Mouse (Mus musculus) CH12.LX (cell line): ENCODE results near the gene Ypel4. TPM values are rescaled to one million over a fixed set of nuclear protein-coding genes. Genes with fewer than 3 reads are reported as not detected.

Source experiments
- DNase-seq: peaks from one replicate; pipeline ENCODE4 v3.0.0-alpha.2; 2013; ENCODE audit errors: extremely low read depth
- H3K27ac ChIP-seq: 2 replicates; pipeline ENCODE4 v1.5.1; 2012; ENCODE audit warnings: low read depth, mild to moderate bottlenecking, control low read depth, moderate library complexity; ENCODE audit not compliant: insufficient read depth
- H3K27me3 ChIP-seq: replicated peaks from 2 replicates; pipeline ENCODE3; 2012; ENCODE audit warnings: inconsistent platforms
- H3K36me3 ChIP-seq, 2 experiments: replicated peaks in 1 of 2; 2 replicates each; pipeline versions ENCODE3 to v1.6.1; 2012; ENCODE audit warnings: inconsistent platforms in 1 of 2, low read length in 1 of 2, mild to moderate bottlenecking in 1 of 2, mixed read lengths in 1 of 2, moderate library complexity in 1 of 2; ENCODE audit not compliant: control insufficient read depth in 1 of 2, insufficient read depth in 1 of 2
- H3K4me1 ChIP-seq, 2 experiments: 2 replicates each; pipeline ENCODE4 v1.6.1; 2012; ENCODE audit warnings: inconsistent platforms in 1 of 2, moderate library complexity in 1 of 2; ENCODE audit not compliant: insufficient read depth in 2 of 2, control insufficient read depth in 1 of 2
- H3K4me2 ChIP-seq: 2 replicates; pipeline ENCODE4 v1.6.1; 2012; ENCODE audit warnings: low read depth, mild to moderate bottlenecking, control low read depth; ENCODE audit not compliant: poor library complexity, insufficient read depth, severe bottlenecking
- H3K4me3 ChIP-seq, 3 experiments: fragments of 150-350 bp in 1 of 3; sonication (generic) in 1 of 3; replicated peaks in 1 of 3; 2 replicates each; pipeline versions ENCODE3 to v1.5.1; 2011 to 2012; ENCODE audit warnings: low read depth in 2 of 3, low read length in 2 of 3, mild to moderate bottlenecking in 2 of 3, moderate library complexity in 2 of 3, control low read depth in 1 of 3, improper control_type of control experiment in 1 of 3, inconsistent platforms in 1 of 3, mixed read lengths in 1 of 3; ENCODE audit not compliant: poor library complexity in 1 of 3
- H3K79me2 ChIP-seq: replicated peaks from 2 replicates; pipeline ENCODE4 v1.6.1; 2012; ENCODE audit warnings: mild to moderate bottlenecking, moderate library complexity; ENCODE audit not compliant: control insufficient read depth, poor library complexity, insufficient read depth, severe bottlenecking; ENCODE audit errors: extremely low read depth
- H3K9ac ChIP-seq: 2 replicates; pipeline ENCODE4 v1.6.1; 2012; ENCODE audit warnings: low read depth, mild to moderate bottlenecking, control low read depth, moderate library complexity; ENCODE audit not compliant: insufficient read depth
- H3K9me3 ChIP-seq: replicated peaks from 2 replicates; pipeline ENCODE3; 2012; ENCODE audit warnings: low read length, inconsistent platforms, mixed read lengths
- BHLHE40 ChIP-seq: IDR thresholded peaks from 2 replicates; pipeline ENCODE4 v1.6.1; 2011; ENCODE audit warnings: mild to moderate bottlenecking, low read depth, low read length, improper control_type of control experiment
- CHD2 ChIP-seq: IDR thresholded peaks from 2 replicates; pipeline ENCODE4 v1.6.1; 2011; ENCODE audit warnings: low read length, improper control_type of control experiment
- E2F4 ChIP-seq: IDR thresholded peaks from 2 replicates; pipeline ENCODE4 v1.6.1; 2011; ENCODE audit warnings: low read depth, low read length, improper control_type of control experiment; ENCODE audit not compliant: insufficient replicate concordance
- GABPA ChIP-seq: IDR thresholded peaks from 2 replicates; pipeline ENCODE4 v1.6.1; 2012; ENCODE audit warnings: low read depth, low read length, improper control_type of control experiment, inconsistent platforms; ENCODE audit not compliant: insufficient replicate concordance
- JUN ChIP-seq: IDR thresholded peaks from 2 replicates; pipeline ENCODE4 v1.6.1; 2011; ENCODE audit warnings: low read depth, mild to moderate bottlenecking, low read length, improper control_type of control experiment, moderate library complexity; ENCODE audit not compliant: insufficient read depth
- JUND ChIP-seq: conservative IDR thresholded peaks from 2 replicates; pipeline ENCODE4 v1.6.1; 2011; ENCODE audit warnings: low read depth, low read length, improper control_type of control experiment
- MAFK ChIP-seq: IDR thresholded peaks from 2 replicates; pipeline ENCODE4 v1.6.1; 2011; ENCODE audit warnings: low read length, improper control_type of control experiment; ENCODE audit not compliant: insufficient replicate concordance
- MAX ChIP-seq: IDR thresholded peaks from 2 replicates; pipeline ENCODE4 v1.6.1; 2011; ENCODE audit warnings: low read length, improper control_type of control experiment
- MEF2A ChIP-seq: IDR thresholded peaks from 2 replicates; pipeline ENCODE4 v1.6.1; 2014; ENCODE audit warnings: low read depth, mild to moderate bottlenecking, inconsistent platforms, low read length, improper control_type of control experiment, borderline replicate concordance
- MYC ChIP-seq: IDR thresholded peaks from 2 replicates; pipeline ENCODE4 v1.6.1; 2011; ENCODE audit warnings: low read depth, mild to moderate bottlenecking, improper control_type of control experiment, low read length
- PAX5 ChIP-seq: IDR thresholded peaks from 2 replicates; pipeline ENCODE4 v1.6.1; 2012; ENCODE audit warnings: low read length, inconsistent platforms, mixed read lengths
- RCOR1 ChIP-seq: conservative IDR thresholded peaks from 2 replicates; pipeline ENCODE4 v1.6.1; 2012; ENCODE audit warnings: low read depth, mild to moderate bottlenecking, inconsistent platforms, low read length, improper control_type of control experiment
- USF1 ChIP-seq: IDR thresholded peaks from 2 replicates; pipeline ENCODE4 v1.6.1; 2014; ENCODE audit warnings: low read depth, mild to moderate bottlenecking, inconsistent platforms, low read length, improper control_type of control experiment
- USF2 ChIP-seq: conservative IDR thresholded peaks from 2 replicates; pipeline ENCODE4 v1.6.1; 2011; ENCODE audit warnings: low read depth, low read length, improper control_type of control experiment
- ZC3H11A ChIP-seq: IDR thresholded peaks from 2 replicates; pipeline ENCODE4 v1.6.1; 2012; ENCODE audit warnings: low read depth, mild to moderate bottlenecking, inconsistent platforms, low read length, improper control_type of control experiment
- ZKSCAN1 ChIP-seq: IDR thresholded peaks from 2 replicates; pipeline ENCODE4 v1.6.1; 2012; ENCODE audit warnings: low read depth, inconsistent platforms, low read length, improper control_type of control experiment, borderline replicate concordance
- ZNF384 ChIP-seq: IDR thresholded peaks from 2 replicates; pipeline ENCODE4 v1.6.1; 2012; ENCODE audit warnings: low read depth, low read length, improper control_type of control experiment, inconsistent platforms
- dilution Hi-C: fragments of 300-500 bp; cut with MboI; formaldehyde crosslinking; loops from 2 replicates; pipeline ENCODE4 v1.14.3; 2020; ENCODE audit warnings: low sequenced_read_pairs; ENCODE audit not compliant: extremely low pct_unique_long_range_greater_than_20kb, extremely low pct_ligation_motif_present
- in situ Hi-C: fragments of 300-500 bp; cut with MboI; formaldehyde crosslinking; loops from 3 replicates; pipeline ENCODE4 v1.14.3; 2019; ENCODE audit warnings: low sequenced_read_pairs, low pct_ligation_motif_present, low pct_unique_long_range_greater_than_20kb, mixed read lengths
- polyA plus RNA-seq: library from polyadenylated mRNA; unstranded; fragments of >175 nt; gene quantifications from 2 replicates; pipeline ENCODE4 v1.2.1, GENCODE M21; 2012; ENCODE audit warnings: low read depth; ENCODE audit not compliant: insufficient read length
- total RNA-seq, 2 experiments: library from RNA; depleted of rRNA; stranded (reverse); fragments of 300-350 nt in 1 of 2; fragments of >200 nt in 1 of 2; gene quantifications; 2 replicates each; pipeline ENCODE4 v1.2.3; 2012 to 2014

The Ypel4 gene
- total and polyA plus RNA-seq, 3 experiments: 0.59 TPM; not detected in 2

DNA sequence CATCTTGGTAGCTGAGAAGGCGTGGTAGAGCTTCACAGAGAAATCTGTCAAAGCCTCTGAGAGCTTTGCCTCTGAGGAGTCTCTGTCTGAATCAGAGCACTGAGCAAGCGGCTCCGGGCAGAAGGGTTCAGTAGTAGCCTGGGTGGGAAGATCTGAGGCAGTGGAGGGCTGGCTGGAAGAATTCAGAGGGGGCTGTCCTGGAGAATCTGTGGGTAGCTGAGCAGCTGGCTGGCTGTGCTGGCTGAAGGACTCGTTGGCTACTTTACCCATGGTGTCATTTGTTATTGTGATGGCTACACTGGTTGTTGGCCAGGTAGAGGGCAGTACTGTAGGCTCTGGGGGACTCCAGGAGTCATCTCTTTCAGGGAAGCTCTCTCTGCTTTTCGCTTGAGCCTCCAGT, 39.3 kb downstream of the Ypel4 start:
- H3K4me3 ChIP-seq: no peak overlapping the region
- no peak for TF ChIP-seq BHLHE40
- no peaks in the 10 kb centered on the region for H3K9me3 ChIP-seq
- H3K79me2 ChIP-seq: no peaks in the 10 kb centered on the region
- H3K4me1 ChIP-seq: no peaks in the 10 kb centered on the region
- H3K27me3 ChIP-seq: peaks cover 67% of the 10 kb centered on the region
- dilution Hi-C loops (no loop called here), in situ Hi-C loops (no loop called here)
- no peaks in the 10 kb centered on the region for H3K36me3 ChIP-seq
- DNase-seq: no peak
- H3K4me2 ChIP-seq: no peak overlapping the region
- no peak overlapping the region for H3K27ac ChIP-seq
- H3K9ac ChIP-seq: no peak overlapping the region

DNA sequence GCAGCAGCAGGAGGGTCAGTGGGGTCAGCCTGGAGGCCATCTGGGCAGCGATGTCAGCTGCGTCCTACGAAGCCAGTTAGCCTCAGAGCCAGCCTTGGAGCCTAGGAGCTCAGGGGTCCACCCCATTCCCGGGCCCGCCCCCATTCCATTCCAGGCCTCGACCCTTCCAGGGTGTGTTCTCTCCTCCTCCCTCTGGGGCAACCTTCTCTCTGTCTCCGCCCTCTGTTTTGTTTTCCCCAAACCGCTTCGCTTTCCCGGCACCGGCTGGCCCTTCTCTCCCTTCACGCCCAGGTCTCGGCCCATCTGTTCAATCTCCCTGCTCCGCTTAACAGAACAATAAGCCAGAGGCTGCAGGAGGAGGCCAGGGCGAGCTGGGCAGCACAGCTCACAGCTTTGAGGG, 40.9 kb downstream of the Ypel4 start:
- Histone ChIP-seq H3K4me2 (no peak overlapping the region), H3K4me3 (no peak overlapping the region), H3K27me3 (peaks cover 67% of the 10 kb centered on the region), H3K9ac (no peak overlapping the region), H3K9me3 (no peaks in the 10 kb centered on the region), H3K79me2 (no peaks in the 10 kb centered on the region), H3K4me1 (no peaks in the 10 kb centered on the region), H3K36me3 (no peaks in the 10 kb centered on the region), H3K27ac (no peak overlapping the region)
- no peak for TF ChIP-seq JUN
- no peak for TF ChIP-seq MYC
- TF ChIP-seq ZKSCAN1: no peak
- TF ChIP-seq ZNF384: no peak
- TF ChIP-seq JUND: no peak
- TF ChIP-seq PAX5: no peak
- no peak for TF ChIP-seq USF2
- TF ChIP-seq E2F4: no peak
- no peak for TF ChIP-seq MAX
- no peak for TF ChIP-seq MEF2A
- no peak for TF ChIP-seq ZC3H11A
- dilution Hi-C loops (no loop called here), in situ Hi-C loops (no loop called here)
- no peak for DNase-seq

DNA sequence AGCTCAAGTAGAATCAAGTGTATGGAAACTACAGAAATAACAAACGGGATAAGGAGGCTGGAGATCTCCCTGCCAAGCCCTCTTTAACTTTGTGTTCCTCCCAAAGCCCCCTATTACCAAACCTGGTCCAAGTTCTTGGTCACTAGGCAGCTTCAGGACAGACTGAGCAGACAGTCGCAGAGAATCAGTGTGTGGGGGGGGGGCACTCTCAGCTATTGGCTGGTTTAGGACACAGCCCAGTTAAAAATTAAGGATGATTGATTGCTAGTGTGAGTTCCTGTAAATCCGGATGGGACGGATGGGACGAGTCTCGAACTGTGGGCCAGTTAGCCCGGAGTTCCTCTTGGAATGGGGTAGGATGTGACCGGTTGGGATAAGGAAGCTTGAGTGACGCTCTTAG, 41.4 kb downstream of the Ypel4 start, which contains the start of gene Serping1:
Serping1 (minus strand) TSS at position 204 of the 400 bp plus-strand sequence.
- DNase-seq: no peak
- in situ Hi-C loops: no loop called here
- Histone ChIP-seq H3K4me2 (no peak within 1 kb of the TSS), H3K4me3 (no peak within 1 kb of the TSS), H3K4me1 (no peaks in the 10 kb centered on the region), H3K9me3 (no peaks in the 10 kb centered on the region), H3K27me3 (peaks cover 62% of the 10 kb centered on the region), H3K9ac (no peak within 1 kb of the TSS), H3K36me3 (no peaks in the 10 kb centered on the region)
- dilution Hi-C loops: no loop called here
- no peak for TF ChIP-seq RCOR1
- no peak for TF ChIP-seq CHD2
- TF ChIP-seq GABPA: no peak
- TF ChIP-seq MAFK: no peak
- no peak for TF ChIP-seq USF1
- TF ChIP-seq, all 38 proteins: peak for 0
- Histone ChIP-seq H3K79me2 (no peaks in the 10 kb centered on the region), H3K27ac (no peak within 1 kb of the TSS)
